Mouse (Mus musculus) c-Kit-negative CD71-positive TER-119-positive erythroid progenitor cells, embryonic 14.5 days (primary cell): ENCODE data around the gene Omd.
"Not testable (repeated sequence)": the region's sequence is repeated elsewhere in the genome, so short reads cannot be mapped to it uniquely, and the experiment has no call there.

Source experiments
- DNase-seq: peaks from one replicate; pipeline ENCODE4 v3.0.0-alpha.2; 2013; ENCODE audit warnings: low read depth, low spot score

Gene Omd

GRCm38 (mm10) chr13:49581541-49582530, at the start of gene Omd:
Gene Omd (plus strand): TSS chr13:49582462.
- DNase-seq, result no peak

GRCm38 (mm10) chr13:49536946-49537345, 45.3 kb upstream of the Omd start:
- DNase-seq, result no peak

GRCm38 (mm10) chr13:49538693-49539092, 43.6 kb upstream of the Omd start:
- DNase-seq, result no peak

GRCm38 (mm10) chr13:49544279-49544678, 38.0 kb upstream of the Omd start, which contains the start of gene Aspn:
Gene Aspn (plus strand): TSS chr13:49544443.
- no peak for DNase-seq

- DNase-seq, result no peak
Observed at GRCm38 (mm10) chr13:49545646-49546045, 36.6 kb upstream of the Omd start.

GRCm38 (mm10) chr13:49546517-49546916, 35.7 kb upstream of the Omd start:
- no peak for DNase-seq

GRCm38 (mm10) chr13:49547563-49548150, 34.6 kb upstream of the Omd start:
- DNase-seq, result no peak

- DNase-seq, result no peak
Observed at GRCm38 (mm10) chr13:49549616-49550015, 32.6 kb upstream of the Omd start.

- no peak for DNase-seq
Observed at GRCm38 (mm10) chr13:49554519-49554918, 27.7 kb upstream of the Omd start.

- no peak for DNase-seq
Observed at GRCm38 (mm10) chr13:49556203-49556602, 26.1 kb upstream of the Omd start.

GRCm38 (mm10) chr13:49556924-49557323, 25.3 kb upstream of the Omd start:
- DNase-seq, result no peak

GRCm38 (mm10) chr13:49559185-49559584, 23.1 kb upstream of the Omd start:
- no peak for DNase-seq

- DNase-seq, result no peak
Observed at GRCm38 (mm10) chr13:49560886-49561285, 21.4 kb upstream of the Omd start.

- no peak for DNase-seq
Observed at GRCm38 (mm10) chr13:49564347-49564746, 17.9 kb upstream of the Omd start.

GRCm38 (mm10) chr13:49570371-49570770, 11.9 kb upstream of the Omd start:
- DNase-seq, result no peak

GRCm38 (mm10) chr13:49571418-49571817, 10.8 kb upstream of the Omd start:
- DNase-seq, result no peak

- DNase-seq, result no peak
Observed at GRCm38 (mm10) chr13:49583859-49584258, 1.6 kb downstream of the Omd start.

GRCm38 (mm10) chr13:49584307-49585005, 2.2 kb downstream of the Omd start:
- no peak for DNase-seq

GRCm38 (mm10) chr13:49586062-49586461, 3.8 kb downstream of the Omd start:
- DNase-seq, result no peak

- DNase-seq, result not testable (repeated sequence)
Observed at GRCm38 (mm10) chr13:49602541-49602940, 20.3 kb downstream of the Omd start.

- DNase-seq, result no peak
Observed at GRCm38 (mm10) chr13:49603603-49604002, 21.3 kb downstream of the Omd start.

GRCm38 (mm10) chr13:49607714-49608113, 25.5 kb downstream of the Omd start, which contains the start of gene Ogn:
Gene Ogn (plus strand): TSS chr13:49608046.
- DNase-seq, result no peak
